Mouse (Mus musculus) mouse trophoblast stem cell (cell line): ENCODE results near the gene Tsg101.

Experiments used
- in situ Hi-C, 2 experiments: fragments of 300-500 bp; cut with MseI, MboI; formaldehyde crosslinking; loops; 2 replicates in 1 of 2; 3 replicates in 1 of 2; pipeline ENCODE4 v1.15.1; 2025

Tsg101 gene

DNA sequence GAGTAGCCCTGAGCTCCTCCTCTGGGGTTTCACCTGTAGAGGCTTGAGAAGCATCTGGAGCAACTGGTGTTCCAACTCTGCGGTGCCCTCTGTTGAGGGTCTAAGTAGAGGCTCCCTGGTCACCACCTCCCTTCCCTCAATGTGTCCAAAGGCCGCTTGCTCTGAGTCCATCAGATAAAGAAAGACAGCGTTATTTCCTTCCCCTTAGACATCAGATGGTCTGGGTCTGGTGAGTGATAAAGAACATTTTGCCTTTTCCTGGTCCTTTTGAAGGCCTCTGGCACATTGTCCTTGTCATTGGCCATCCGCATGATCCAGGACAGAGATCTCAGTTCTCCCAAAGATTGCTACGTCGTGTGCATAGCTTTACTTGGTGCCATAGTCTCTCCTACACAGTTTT is 42.5 kb downstream of the Tsg101 start:
- in situ Hi-C loops, result no loop called here

DNA sequence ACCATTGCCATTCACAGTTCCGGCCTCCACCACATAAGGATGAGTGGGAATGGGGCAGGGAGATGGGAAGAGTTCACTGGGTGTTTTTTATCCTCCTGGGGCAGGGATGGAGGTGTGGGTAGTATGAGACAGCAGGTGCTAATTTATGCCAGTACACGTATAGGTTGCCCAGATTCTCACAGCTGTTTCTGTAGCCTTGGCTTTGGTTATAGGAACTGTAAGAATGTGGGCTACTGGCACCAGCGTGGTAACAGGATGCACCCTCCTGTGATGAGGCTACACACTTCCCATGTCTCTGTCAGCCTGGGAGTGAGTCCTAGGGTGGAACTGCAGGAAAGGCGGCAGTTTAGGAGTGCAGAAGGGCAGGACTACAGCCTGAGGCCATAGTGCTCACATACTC is 42.9 kb downstream of the Tsg101 start:
- in situ Hi-C loops, result no loop called here

DNA sequence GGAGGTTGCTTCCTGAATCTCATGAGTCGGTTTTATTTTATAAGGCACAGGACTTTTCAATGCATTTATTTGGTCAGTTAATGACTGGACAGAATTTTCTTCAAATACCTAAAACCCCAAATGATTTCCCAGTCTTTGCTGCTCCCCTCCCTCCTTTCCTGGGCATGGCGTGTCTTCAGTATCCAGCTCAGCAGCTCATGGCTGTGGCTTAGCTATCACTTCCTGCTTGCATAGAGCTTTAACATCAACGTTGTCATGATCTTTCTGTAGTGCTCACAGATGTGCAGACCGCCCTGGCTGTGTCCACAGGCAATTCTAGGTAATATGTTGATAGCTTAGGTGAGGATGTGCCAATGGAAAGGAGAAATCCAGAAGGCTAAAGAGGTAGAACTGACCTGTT is 47.8 kb downstream of the Tsg101 start:
- in situ Hi-C loops, result no loop called here

DNA sequence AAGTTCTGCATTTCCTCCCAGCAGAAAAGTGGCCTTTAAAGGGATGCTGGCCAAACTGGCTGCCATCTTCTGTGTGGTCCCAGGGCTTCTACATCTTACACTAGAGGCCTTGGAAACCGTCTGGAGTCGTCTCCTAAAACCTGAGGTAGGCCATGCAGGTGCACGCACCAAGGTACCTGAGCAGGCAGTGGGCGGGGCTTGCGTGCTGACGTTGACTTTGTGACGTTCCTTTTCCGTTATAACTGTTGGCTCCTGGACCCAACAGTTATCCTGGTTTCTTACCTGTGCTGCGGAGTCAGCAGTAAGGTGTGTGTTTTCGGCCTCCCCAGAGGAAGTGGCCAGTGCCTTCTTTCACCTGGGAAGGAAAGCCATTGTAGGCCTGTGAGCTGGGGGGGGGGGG is 58.8 kb downstream of the Tsg101 start, which contains the start of gene Ldhc:
Gene Ldhc (plus strand): TSS at position 208 of the 400 bp plus-strand sequence.
- in situ Hi-C loops, result no loop called here

DNA sequence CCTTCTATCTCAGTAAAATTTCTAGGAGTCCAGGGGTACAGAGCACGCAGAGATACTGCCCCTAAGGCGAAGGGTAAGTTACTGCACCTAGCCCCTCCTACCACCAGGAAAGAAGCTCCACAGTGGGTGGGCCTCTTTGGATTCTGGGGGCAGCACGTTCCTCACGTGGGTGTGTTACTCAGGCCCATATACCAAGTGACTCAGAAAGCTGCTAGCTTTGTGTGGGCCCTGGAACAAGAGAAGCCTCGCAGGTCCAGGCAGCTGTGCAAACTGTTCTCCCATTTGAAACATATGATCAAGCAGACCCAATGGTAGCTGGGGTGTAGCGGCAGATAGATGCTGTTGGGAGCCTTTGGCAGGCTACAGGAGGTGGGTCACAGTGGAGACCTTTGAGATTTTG is 60.7 kb downstream of the Tsg101 start:
- in situ Hi-C loops, result no loop called here

DNA sequence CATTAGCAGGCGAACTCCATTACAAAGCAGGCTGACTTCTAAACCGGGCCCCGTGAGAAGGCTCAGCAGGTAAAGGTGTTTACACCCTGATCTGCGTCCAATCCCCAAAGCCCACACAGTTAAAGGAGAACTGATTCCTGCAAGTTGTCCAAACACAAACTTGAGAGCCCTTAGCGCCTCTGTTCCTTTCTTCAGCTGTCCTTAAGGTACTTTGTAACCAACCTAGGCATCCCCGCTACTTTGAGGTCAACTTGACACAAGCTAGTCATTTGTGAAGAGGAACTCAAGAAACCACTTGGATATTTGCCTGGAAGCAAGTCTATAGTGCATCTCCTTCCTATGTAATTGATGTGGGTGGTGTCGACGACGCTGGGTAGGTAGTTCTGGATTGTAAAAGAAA is 62.3 kb downstream of the Tsg101 start:
- in situ Hi-C loops, result no loop called here

DNA sequence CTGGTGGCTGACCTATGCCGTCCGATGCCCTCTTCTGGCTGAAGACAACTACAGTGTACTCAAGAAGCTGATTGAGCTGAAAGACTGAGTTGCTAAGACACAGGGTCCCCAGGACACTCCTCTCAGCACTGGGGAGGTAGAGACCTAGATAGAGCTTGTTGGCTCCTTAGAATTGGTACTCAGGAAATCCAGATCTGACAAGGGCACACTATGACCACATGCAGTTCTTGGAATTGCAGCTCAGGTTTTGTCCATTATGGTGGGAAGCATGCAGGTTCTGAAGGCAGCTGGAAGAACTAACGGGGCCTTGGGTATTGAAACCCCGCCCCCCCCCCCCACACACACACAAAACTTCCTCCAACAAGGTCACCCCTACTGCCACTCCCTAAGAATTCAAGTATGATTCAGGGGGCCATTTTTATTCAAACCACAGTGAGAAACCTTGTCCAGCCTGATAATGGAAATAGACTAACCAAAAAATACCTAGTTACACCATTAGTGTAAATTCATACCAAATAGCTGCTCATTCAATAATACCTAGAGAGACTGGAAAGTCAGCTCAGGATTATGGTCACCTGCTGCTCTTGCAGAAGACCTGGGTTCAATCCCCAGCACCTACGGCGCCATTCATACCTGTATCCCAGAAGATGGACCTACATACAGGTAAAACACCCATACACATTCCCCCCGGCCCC is 63.8 kb downstream of the Tsg101 start:
- in situ Hi-C loops, result no loop called here

DNA sequence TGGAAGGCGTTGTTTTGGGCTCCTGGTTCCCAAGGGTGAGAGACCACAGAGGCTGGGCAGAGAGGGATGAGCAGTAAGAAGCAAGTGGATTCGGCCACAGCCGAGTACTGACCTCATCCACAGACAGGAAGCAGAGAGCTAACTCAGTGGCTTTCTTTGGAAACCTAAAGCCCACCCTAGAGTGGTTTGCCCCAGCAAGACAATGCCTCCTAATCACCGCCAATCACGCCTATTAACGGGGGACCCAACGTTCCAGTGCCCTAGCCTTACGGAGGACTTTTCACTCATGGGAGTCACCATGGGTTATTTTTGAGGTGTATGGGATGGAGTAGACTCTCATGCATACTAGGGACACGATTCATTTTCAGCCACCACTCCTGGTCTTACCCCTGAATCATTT is 66.4 kb downstream of the Tsg101 start:
- in situ Hi-C loops, result no loop called here

DNA sequence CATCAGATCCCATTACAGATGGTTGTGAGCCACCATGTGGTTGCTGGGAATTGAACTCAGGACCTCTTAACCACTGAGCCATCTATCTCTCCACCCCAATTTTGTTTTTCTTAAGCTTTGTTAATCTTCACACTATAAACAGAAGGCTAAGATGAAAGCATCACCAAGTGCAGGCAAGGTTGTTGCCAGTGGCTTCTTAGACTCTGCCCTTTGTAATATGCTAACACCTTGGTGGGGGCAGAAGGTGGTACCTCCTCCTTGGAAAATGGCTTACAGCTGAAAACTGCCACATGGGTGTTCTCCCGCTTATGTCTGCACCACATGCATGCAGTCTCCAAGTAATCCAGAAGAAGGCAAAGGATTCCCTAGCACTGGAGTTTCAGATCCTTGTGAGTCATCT is 67.1 kb downstream of the Tsg101 start:
- in situ Hi-C loops, result no loop called here

DNA sequence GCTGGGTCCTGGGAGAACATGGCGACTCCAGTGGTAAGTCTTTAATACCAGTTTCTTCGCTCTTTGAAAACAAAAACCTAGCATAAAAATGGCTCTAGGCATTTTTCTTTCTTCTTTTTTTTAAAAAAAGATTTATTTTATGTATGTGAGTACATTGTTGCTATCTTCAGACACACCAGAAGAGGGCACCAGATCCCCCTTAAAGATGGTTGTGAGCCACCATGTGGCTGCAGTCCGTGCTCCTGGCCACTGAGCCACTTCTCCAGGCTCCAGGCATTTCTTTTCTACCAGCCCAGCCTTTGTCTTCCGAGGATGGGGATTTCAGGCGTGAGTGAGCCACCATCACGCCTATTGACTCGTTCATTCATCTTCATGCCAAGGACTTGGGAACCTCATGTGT is 68.7 kb downstream of the Tsg101 start:
- in situ Hi-C loops, result no loop called here

DNA sequence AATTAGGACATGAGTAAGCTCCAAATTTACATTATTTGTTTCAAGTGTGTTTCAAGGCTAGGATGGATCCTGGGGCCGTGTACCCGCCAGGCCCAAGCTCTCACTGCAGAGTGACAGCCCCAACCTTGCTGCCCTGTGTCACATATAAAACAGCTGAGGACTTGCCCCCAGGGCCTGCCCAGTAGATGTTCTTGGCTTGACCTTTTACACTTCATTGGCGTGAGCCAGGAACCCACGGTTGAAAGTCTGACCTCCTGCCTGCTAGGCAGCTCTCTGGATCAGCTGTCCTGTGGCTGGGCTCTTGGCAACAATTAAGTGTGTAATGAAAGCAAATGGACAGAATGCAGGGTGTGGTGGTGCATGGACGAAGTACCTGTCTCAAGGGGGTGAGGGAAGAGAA is 70.5 kb downstream of the Tsg101 start:
- in situ Hi-C loops, result no loop called here

DNA sequence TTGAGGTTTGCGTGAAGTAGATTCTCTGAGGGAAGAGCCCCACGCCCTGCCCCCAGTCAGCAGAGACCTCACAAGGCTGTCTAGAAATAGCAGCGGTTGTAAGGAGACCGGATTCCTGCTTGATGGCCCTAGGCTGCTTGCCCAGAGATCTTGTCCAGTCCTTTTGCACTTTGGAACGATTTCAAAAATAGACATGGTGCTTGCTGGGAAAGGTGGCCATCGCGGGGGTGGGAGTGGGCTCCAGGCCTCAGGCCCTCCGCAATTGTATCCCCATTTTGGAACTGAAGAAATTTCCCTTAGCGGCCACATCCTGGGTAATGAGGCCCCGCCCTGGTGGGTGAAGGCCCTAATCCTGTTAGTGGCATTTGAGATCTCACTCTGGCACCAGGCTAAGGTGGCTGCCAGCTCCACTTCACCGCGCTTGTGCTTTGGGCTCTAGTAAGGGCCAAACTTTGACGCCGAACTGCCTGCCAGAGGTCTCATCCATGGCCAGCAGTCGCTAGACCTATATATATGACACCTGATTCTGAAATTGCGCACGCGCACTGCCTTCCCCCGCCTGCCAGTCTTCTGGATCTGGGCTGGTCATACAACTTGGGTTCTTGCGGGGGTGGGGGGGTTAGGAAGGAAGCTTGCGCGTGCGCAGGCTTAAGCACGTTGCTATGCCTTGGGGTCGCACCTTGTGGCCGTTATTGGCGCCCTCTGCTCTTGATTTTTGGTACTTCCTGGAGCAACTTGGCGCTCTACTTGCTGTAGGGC is 73.1 kb downstream of the Tsg101 start:
- in situ Hi-C loops, result no loop called here

DNA sequence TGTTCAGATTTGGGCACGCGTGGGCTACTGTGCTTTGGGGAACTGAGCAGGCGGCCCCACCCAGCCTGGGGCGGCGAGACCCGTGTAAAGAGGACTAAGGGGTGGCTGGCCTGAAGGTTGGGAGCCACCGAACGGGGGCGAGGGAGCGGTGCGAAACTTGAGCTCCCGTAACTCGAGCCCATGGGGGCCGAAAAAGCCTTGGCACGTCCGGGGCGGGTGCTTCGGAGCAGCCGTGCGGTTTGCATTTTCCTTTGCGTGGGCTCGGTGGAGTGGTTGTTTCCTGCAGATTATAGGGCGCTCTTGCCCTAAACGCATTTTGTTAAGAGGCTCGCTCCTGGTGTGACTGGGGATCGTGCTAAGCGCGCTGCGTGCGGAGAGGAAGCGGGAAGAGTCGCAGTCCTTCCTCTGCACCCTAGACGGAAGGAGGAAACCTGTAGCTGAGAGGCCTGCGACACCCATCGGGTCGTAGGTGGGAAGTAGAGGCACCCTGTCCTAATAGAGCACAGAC is 73.7 kb downstream of the Tsg101 start:
- in situ Hi-C loops, result no loop called here

DNA sequence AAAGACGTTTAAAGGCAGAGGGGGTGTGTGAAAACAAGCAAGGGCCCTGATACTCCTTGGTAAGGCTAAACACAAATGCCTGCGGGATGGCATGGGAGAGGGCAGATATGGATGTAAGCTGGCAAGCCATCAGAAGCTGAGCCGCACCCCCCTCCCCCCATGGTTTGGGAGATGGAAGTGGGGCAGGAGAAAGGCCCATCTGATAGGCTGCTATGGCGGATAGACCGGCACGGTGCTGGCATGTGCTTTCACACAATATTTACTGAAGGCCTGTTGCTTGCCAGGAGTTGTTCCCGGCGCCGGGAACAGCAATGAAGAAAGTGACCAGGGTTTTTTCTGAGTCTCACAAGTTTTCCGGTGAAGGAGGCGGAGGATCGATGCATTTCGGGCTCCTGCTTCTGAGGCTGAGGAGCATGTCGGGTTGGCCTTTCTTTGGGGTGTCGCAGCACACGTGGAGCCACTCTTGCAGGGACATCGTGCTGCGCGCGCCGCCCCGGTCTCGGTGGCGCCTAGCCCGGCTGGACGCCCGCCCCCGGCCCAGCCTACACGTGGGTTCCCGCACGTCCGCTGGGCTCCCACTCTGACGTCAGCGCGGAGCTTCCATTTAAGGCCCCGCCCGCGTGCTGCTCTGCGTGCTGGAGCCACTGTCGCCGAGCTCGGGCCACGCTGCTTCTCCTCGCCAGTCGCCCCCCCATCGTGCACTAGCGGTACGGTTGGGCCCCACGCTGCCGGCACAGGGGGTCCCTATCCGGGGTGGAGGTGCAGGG is 74.4 kb downstream of the Tsg101 start:
- in situ Hi-C loops, result no loop called here

DNA sequence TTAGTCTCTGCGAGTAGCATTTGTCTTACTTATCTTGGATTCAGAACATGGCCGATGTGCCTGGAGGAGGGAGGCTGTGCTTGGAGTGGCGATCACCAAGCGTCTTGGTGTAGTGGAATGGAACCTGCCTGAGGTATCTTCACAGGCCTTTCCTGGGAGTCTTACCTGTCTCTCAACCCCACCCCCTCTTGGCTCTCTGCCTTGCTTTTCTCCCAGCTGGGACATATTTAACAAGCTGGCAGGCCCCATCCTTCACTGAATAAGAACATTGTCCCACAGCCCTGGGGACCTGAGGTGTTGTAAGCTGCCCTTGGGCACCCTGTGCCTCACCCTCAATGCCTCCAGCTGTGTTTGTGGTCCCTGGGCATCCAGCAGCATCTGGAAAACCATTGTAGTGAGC is 76.2 kb downstream of the Tsg101 start:
- in situ Hi-C loops, result no loop called here

DNA sequence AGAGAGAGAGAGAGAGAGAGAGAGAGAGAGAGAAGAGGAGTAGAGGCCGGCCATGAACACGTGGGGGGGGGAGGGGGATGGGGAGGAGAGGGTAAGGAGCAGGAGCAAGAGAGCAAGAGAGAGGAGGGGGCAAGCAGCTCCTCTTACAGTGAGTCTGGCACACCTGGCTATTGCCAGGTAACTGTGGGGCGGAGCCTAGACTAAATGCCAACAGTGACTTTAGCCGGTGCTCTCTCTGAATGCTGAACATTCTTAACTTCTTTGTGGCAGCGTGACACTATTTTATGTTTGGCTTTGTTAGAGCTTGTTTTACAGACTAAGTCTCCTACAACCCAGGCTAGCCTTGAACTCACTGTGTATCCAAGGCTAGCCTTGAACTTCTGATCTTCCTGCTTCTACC is 77.5 kb downstream of the Tsg101 start:
- in situ Hi-C loops, result no loop called here

DNA sequence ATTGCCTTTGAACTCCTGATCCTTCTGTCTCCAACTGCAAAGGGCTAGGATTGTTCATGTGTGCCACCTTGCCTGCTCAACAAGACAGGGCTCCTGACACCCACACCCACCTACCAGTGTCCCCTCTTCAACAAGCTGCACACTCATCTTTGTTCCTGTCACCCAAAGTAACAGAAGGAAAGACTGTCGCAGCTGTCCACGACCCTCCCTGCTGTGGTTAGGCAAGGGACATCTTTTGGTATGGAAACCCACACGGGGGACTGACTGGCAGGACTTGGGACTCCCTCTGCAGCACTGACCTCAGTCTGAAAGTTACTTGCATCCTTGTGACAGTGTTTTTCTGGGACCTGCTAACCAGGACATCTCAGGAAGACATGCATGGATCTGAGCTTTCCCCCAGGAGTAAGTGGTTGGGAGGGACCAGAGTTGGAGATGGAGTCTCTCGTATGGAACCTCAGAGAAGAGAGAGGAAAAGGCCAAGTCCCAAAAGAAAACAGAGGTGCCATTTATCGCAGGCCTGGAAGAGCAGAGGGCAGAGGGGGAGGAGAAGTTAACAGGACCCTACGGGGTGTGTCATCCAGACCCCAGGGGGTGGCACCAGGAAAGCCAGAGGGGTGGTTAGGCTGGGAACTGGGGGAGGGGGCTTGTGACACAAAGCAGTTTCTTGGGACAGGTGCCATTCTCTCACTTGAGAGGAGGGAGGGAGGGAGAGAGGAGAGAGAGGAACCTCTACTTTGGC is 78.8 kb downstream of the Tsg101 start, which contains the start of gene Ldha:
Gene Ldha (plus strand): TSS at position 689 of the 739 bp plus-strand sequence.
- in situ Hi-C loops, result no loop called here

DNA sequence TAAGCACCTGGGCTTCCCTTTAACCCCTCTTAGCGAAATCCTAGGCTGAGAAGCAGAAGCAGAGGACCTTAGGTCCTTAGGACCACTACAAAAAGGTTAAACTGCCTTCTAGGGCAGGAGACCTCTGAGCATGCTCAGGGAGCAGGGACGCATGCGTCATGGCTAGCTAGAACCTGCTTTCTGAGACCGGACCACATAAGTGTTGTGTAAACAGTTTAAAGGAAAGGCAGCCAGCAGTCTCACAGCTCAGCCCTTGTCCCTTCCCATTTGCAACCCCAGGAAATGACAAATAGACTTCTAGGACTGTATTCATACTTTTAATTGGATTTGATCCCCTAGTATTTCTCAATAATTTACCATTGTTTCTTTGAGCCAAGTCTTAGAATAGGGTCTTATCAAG is 79.4 kb downstream of the Tsg101 start:
- in situ Hi-C loops, result no loop called here

DNA sequence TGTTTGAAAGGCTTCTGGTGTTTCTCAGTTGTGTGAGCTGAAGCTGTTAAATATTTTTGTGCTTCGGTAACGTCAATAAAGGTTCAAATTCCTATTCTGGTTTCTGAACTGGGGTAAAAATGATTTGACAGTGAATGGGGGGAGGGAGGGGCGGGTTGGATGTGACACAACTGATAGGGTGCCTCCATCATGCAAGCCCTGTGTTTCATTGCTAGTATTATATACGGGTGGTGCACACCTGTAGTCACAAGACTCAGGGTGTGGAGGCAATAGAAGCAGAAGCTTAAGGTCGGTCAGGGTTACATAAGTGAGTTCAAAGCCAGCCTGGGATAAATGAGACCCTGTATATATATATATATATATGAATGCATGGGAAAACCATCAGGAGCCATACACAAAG is 79.9 kb downstream of the Tsg101 start:
- in situ Hi-C loops, result no loop called here

DNA sequence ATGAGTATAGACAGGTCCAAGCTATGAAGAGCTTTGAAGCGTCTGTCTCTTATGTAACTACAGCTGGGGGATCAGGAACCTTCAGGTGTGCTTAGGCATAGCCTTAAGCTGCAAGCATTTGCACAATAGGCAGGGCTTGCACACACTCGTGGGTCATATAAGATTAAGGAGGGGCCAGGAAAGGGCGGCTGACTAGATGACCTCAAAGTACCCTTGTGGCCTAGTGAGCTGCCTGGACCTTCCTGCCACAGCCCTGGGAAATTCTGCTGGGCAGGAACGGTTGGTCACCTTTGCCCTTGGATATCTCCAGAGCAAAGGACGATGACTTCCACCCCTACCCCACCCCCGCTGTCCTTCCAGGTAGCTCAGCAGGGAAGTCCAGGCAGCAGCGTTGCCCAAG is 80.3 kb downstream of the Tsg101 start:
- in situ Hi-C loops, result no loop called here
